Mouse (Mus musculus): ENCODE results near the gene Gpr1.

Gene Gpr1

GRCm38 (mm10) chr1:63214271-63214558 lies at the start of gene Gpr1:
Gene Gpr1, minus strand, starts transcription at chr1:63214543.
- no peak for DNase-seq (ENCODE audit: low spot score)

GRCm38 (mm10) chr1:63263671-63264070 lies 49.3 kb upstream of the Gpr1 start:
- no peak for DNase-seq (ENCODE audit: low spot score)

- DNase-seq (ENCODE audit: low spot score), result no peak
Measured at GRCm38 (mm10) chr1:63261041-63261590, 46.8 kb upstream of the Gpr1 start.

- no peak for DNase-seq (ENCODE audit: low spot score)
Measured at GRCm38 (mm10) chr1:63260742-63261033, 46.3 kb upstream of the Gpr1 start.

GRCm38 (mm10) chr1:63259916-63260741 lies 45.8 kb upstream of the Gpr1 start:
- DNase-seq (ENCODE audit: low spot score), result no peak

GRCm38 (mm10) chr1:63259271-63259830 lies 45.0 kb upstream of the Gpr1 start:
- DNase-seq (ENCODE audit: low spot score), result no peak

- no peak for DNase-seq (ENCODE audit: low spot score)
Measured at GRCm38 (mm10) chr1:63258501-63258900, 44.2 kb upstream of the Gpr1 start.

- DNase-seq (ENCODE audit: low spot score), result no peak
Measured at GRCm38 (mm10) chr1:63256083-63256482, 41.7 kb upstream of the Gpr1 start.

GRCm38 (mm10) chr1:63255101-63255500 lies 40.8 kb upstream of the Gpr1 start:
- no peak for DNase-seq (ENCODE audit: low spot score)

- no peak for DNase-seq (ENCODE audit: low spot score)
Measured at GRCm38 (mm10) chr1:63253291-63253690, 38.9 kb upstream of the Gpr1 start.

GRCm38 (mm10) chr1:63252351-63253209 lies 38.2 kb upstream of the Gpr1 start:
- no peak for DNase-seq (ENCODE audit: low spot score)

- DNase-seq (ENCODE audit: low spot score), result no peak
Measured at GRCm38 (mm10) chr1:63249261-63249660, 34.9 kb upstream of the Gpr1 start.

- peak; percentile 9 for DNase-seq (ENCODE audit: low spot score)
Measured at GRCm38 (mm10) chr1:63248360-63248851, 34.1 kb upstream of the Gpr1 start.

GRCm38 (mm10) chr1:63247831-63248359 lies 33.6 kb upstream of the Gpr1 start:
- DNase-seq (ENCODE audit: low spot score), result no peak

- no peak for DNase-seq (ENCODE audit: low spot score)
Measured at GRCm38 (mm10) chr1:63246862-63247521, 32.6 kb upstream of the Gpr1 start.

GRCm38 (mm10) chr1:63243854-63244253 lies 29.5 kb upstream of the Gpr1 start:
- DNase-seq (ENCODE audit: low spot score), result no peak

- no peak for DNase-seq (ENCODE audit: low spot score)
Measured at GRCm38 (mm10) chr1:63239751-63240150, 25.4 kb upstream of the Gpr1 start.

GRCm38 (mm10) chr1:63239305-63239704 lies 25.0 kb upstream of the Gpr1 start:
- no peak for DNase-seq (ENCODE audit: low spot score)

GRCm38 (mm10) chr1:63237371-63237770 lies 23.0 kb upstream of the Gpr1 start:
- DNase-seq (ENCODE audit: low spot score), result no peak

GRCm38 (mm10) chr1:63227241-63227640 lies 12.9 kb upstream of the Gpr1 start:
- no peak for DNase-seq (ENCODE audit: low spot score)

GRCm38 (mm10) chr1:63225890-63226289 lies 11.5 kb upstream of the Gpr1 start:
- DNase-seq (ENCODE audit: low spot score), result no peak

- DNase-seq (ENCODE audit: low spot score), result no peak
Measured at GRCm38 (mm10) chr1:63225009-63225408, 10.7 kb upstream of the Gpr1 start.

Measured in ovary, postnatal 10 days (tissue).